Mouse (Mus musculus) CH12.LX (cell line): Measurements from ENCODE around the gene Dhx15. TPM values are rescaled to one million over a fixed set of nuclear protein-coding genes. Genes with fewer than 3 reads are reported as not detected.

ENCODE experiments used
- DNase-seq: peaks from one replicate; pipeline ENCODE4 v3.0.0-alpha.2; 2013; ENCODE audit errors: extremely low read depth
- H3K27ac ChIP-seq: 2 replicates; pipeline ENCODE4 v1.5.1; 2012; ENCODE audit warnings: low read depth, mild to moderate bottlenecking, control low read depth, moderate library complexity; ENCODE audit not compliant: insufficient read depth
- H3K27me3 ChIP-seq: replicated peaks from 2 replicates; pipeline ENCODE3; 2012; ENCODE audit warnings: inconsistent platforms
- H3K36me3 ChIP-seq, 2 experiments: replicated peaks in 1 of 2; 2 replicates each; pipeline versions ENCODE3 to v1.6.1; 2012; ENCODE audit warnings: inconsistent platforms in 1 of 2, low read length in 1 of 2, mild to moderate bottlenecking in 1 of 2, mixed read lengths in 1 of 2, moderate library complexity in 1 of 2; ENCODE audit not compliant: control insufficient read depth in 1 of 2, insufficient read depth in 1 of 2
- H3K4me1 ChIP-seq, 2 experiments: 2 replicates each; pipeline ENCODE4 v1.6.1; 2012; ENCODE audit warnings: inconsistent platforms in 1 of 2, moderate library complexity in 1 of 2; ENCODE audit not compliant: insufficient read depth in 2 of 2, control insufficient read depth in 1 of 2
- H3K4me2 ChIP-seq: 2 replicates; pipeline ENCODE4 v1.6.1; 2012; ENCODE audit warnings: low read depth, mild to moderate bottlenecking, control low read depth; ENCODE audit not compliant: poor library complexity, insufficient read depth, severe bottlenecking
- H3K4me3 ChIP-seq, 3 experiments: fragments of 150-350 bp in 1 of 3; sonication (generic) in 1 of 3; replicated peaks in 1 of 3; 2 replicates each; pipeline versions ENCODE3 to v1.5.1; 2011 to 2012; ENCODE audit warnings: low read depth in 2 of 3, low read length in 2 of 3, mild to moderate bottlenecking in 2 of 3, moderate library complexity in 2 of 3, control low read depth in 1 of 3, improper control_type of control experiment in 1 of 3, inconsistent platforms in 1 of 3, mixed read lengths in 1 of 3; ENCODE audit not compliant: poor library complexity in 1 of 3
- H3K79me2 ChIP-seq: replicated peaks from 2 replicates; pipeline ENCODE4 v1.6.1; 2012; ENCODE audit warnings: mild to moderate bottlenecking, moderate library complexity; ENCODE audit not compliant: control insufficient read depth, poor library complexity, insufficient read depth, severe bottlenecking; ENCODE audit errors: extremely low read depth
- H3K9ac ChIP-seq: 2 replicates; pipeline ENCODE4 v1.6.1; 2012; ENCODE audit warnings: low read depth, mild to moderate bottlenecking, control low read depth, moderate library complexity; ENCODE audit not compliant: insufficient read depth
- H3K9me3 ChIP-seq: replicated peaks from 2 replicates; pipeline ENCODE3; 2012; ENCODE audit warnings: low read length, inconsistent platforms, mixed read lengths
- BHLHE40 ChIP-seq: IDR thresholded peaks from 2 replicates; pipeline ENCODE4 v1.6.1; 2011; ENCODE audit warnings: mild to moderate bottlenecking, low read depth, low read length, improper control_type of control experiment
- CHD1 ChIP-seq: IDR thresholded peaks from 2 replicates; pipeline ENCODE4 v1.6.1; 2012; ENCODE audit warnings: low read depth, low read length, improper control_type of control experiment, inconsistent platforms
- CTCF ChIP-seq, 2 experiments: IDR thresholded peaks in 1 of 2; conservative IDR thresholded peaks in 1 of 2; 2 replicates each; pipeline ENCODE4 v1.5.1; 2011 to 2012; ENCODE audit warnings: low read depth in 2 of 2, low read length in 2 of 2, improper control_type of control experiment in 1 of 2, inconsistent platforms in 1 of 2, mild to moderate bottlenecking in 1 of 2, moderate library complexity in 1 of 2
- ELF1 ChIP-seq: IDR thresholded peaks from 2 replicates; pipeline ENCODE4 v1.6.1; 2014; ENCODE audit warnings: low read depth, mild to moderate bottlenecking, inconsistent platforms, low read length, improper control_type of control experiment
- ETS1 ChIP-seq: conservative IDR thresholded peaks from 2 replicates; pipeline ENCODE4 v1.6.1; 2012; ENCODE audit warnings: low read depth, mild to moderate bottlenecking, inconsistent platforms, low read length, improper control_type of control experiment, moderate library complexity
- JUN ChIP-seq: IDR thresholded peaks from 2 replicates; pipeline ENCODE4 v1.6.1; 2011; ENCODE audit warnings: low read depth, mild to moderate bottlenecking, low read length, improper control_type of control experiment, moderate library complexity; ENCODE audit not compliant: insufficient read depth
- JUND ChIP-seq: conservative IDR thresholded peaks from 2 replicates; pipeline ENCODE4 v1.6.1; 2011; ENCODE audit warnings: low read depth, low read length, improper control_type of control experiment
- KAT2A ChIP-seq: IDR thresholded peaks from 2 replicates; pipeline ENCODE4 v1.6.1; 2012; ENCODE audit warnings: low read length, improper control_type of control experiment, inconsistent platforms; ENCODE audit not compliant: insufficient replicate concordance
- MAFK ChIP-seq: IDR thresholded peaks from 2 replicates; pipeline ENCODE4 v1.6.1; 2011; ENCODE audit warnings: low read length, improper control_type of control experiment; ENCODE audit not compliant: insufficient replicate concordance
- MEF2A ChIP-seq: IDR thresholded peaks from 2 replicates; pipeline ENCODE4 v1.6.1; 2014; ENCODE audit warnings: low read depth, mild to moderate bottlenecking, inconsistent platforms, low read length, improper control_type of control experiment, borderline replicate concordance
- NELFE ChIP-seq: IDR thresholded peaks from 2 replicates; pipeline ENCODE4 v1.6.1; 2011; ENCODE audit warnings: low read depth, low read length, improper control_type of control experiment
- POLR2AphosphoS2 ChIP-seq: IDR thresholded peaks from 2 replicates; pipeline ENCODE4 v1.6.1; 2011; ENCODE audit warnings: low read depth, low read length, improper control_type of control experiment
- RAD21 ChIP-seq: IDR thresholded peaks from 2 replicates; pipeline ENCODE4 v1.6.1; 2011; ENCODE audit warnings: low read depth, mild to moderate bottlenecking, low read length, improper control_type of control experiment, moderate library complexity
- SIN3A ChIP-seq: IDR thresholded peaks from 2 replicates; pipeline ENCODE4 v1.6.1; 2012; ENCODE audit warnings: low read length, improper control_type of control experiment, inconsistent platforms
- SMC3 ChIP-seq: IDR thresholded peaks from 2 replicates; pipeline ENCODE4 v1.6.1; 2011; ENCODE audit warnings: low read depth, low read length, improper control_type of control experiment
- TCF12 ChIP-seq: IDR thresholded peaks from 2 replicates; pipeline ENCODE4 v1.6.1; 2014; ENCODE audit warnings: low read depth, mild to moderate bottlenecking, inconsistent platforms, low read length, improper control_type of control experiment
- UBTF ChIP-seq: IDR thresholded peaks from 2 replicates; pipeline ENCODE4 v1.6.1; 2012; ENCODE audit warnings: low read depth, mild to moderate bottlenecking, inconsistent platforms, low read length, improper control_type of control experiment, moderate library complexity
- USF2 ChIP-seq: conservative IDR thresholded peaks from 2 replicates; pipeline ENCODE4 v1.6.1; 2011; ENCODE audit warnings: low read depth, low read length, improper control_type of control experiment
- ZKSCAN1 ChIP-seq: IDR thresholded peaks from 2 replicates; pipeline ENCODE4 v1.6.1; 2012; ENCODE audit warnings: low read depth, inconsistent platforms, low read length, improper control_type of control experiment, borderline replicate concordance
- ZNF384 ChIP-seq: IDR thresholded peaks from 2 replicates; pipeline ENCODE4 v1.6.1; 2012; ENCODE audit warnings: low read depth, low read length, improper control_type of control experiment, inconsistent platforms
- dilution Hi-C: fragments of 300-500 bp; cut with MboI; formaldehyde crosslinking; loops from 2 replicates; pipeline ENCODE4 v1.14.3; 2020; ENCODE audit warnings: low sequenced_read_pairs; ENCODE audit not compliant: extremely low pct_unique_long_range_greater_than_20kb, extremely low pct_ligation_motif_present
- in situ Hi-C: fragments of 300-500 bp; cut with MboI; formaldehyde crosslinking; loops from 3 replicates; pipeline ENCODE4 v1.14.3; 2019; ENCODE audit warnings: low sequenced_read_pairs, low pct_ligation_motif_present, low pct_unique_long_range_greater_than_20kb, mixed read lengths
- polyA plus RNA-seq: library from polyadenylated mRNA; unstranded; fragments of >175 nt; gene quantifications from 2 replicates; pipeline ENCODE4 v1.2.1, GENCODE M21; 2012; ENCODE audit warnings: low read depth; ENCODE audit not compliant: insufficient read length
- total RNA-seq, 2 experiments: library from RNA; depleted of rRNA; stranded (reverse); fragments of 300-350 nt in 1 of 2; fragments of >200 nt in 1 of 2; gene quantifications; 2 replicates each; pipeline ENCODE4 v1.2.3; 2012 to 2014

The Dhx15 gene
- total and polyA plus RNA-seq, 3 experiments = 101 to 355 (median 287) TPM

- peaks cover 8 to 34% of the 10 kb centered on the region in 2 experiments for H3K4me1 ChIP-seq
- no peaks in the 10 kb centered on the region for H3K9me3 ChIP-seq
- TF ChIP-seq MAFK (no peak), UBTF (0 out of 2 replicates have a peak, but pooled peaks have one; percentile 54), ETS1 (peak; percentile 23; the same call in 1 of the 2 replicates), ELF1 (no peak)
- in situ Hi-C loops = no loop called here
- no peak overlapping the region for H3K9ac ChIP-seq
- H3K36me3 ChIP-seq = no peaks in the 10 kb centered on the region
- H3K4me2 ChIP-seq = no peak overlapping the region
- no peak overlapping the region for H3K4me3 ChIP-seq
- no peak overlapping the region for H3K27ac ChIP-seq
- DNase-seq = peak; percentile 80
- no peaks in the 10 kb centered on the region for H3K27me3 ChIP-seq
- dilution Hi-C loops = no loop called here
- H3K79me2 ChIP-seq = no peaks in the 10 kb centered on the region
Measured at GRCm38 (mm10) chr5:52126263-52126662, 64.1 kb downstream of the Dhx15 start.

DNA sequence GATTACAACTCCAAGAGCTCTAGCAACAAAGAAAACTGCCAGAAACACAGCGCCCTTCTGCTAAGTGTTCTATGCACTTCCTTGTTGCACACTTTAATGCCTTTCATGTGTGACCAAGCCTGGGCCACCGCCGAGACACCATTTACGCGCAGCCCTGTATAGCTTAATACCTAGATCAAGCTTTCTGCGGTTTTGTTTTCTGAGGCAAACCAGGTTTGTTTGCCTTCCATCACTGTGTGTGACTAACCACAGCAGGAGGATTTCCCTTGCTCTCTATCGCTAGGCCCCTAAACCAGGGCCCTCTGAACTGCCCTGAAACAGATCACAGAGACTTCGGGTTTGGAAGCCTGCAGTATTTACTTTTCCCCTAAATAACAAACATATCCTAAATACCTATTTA is 64.5 kb downstream of the Dhx15 start:
- peak; percentile 13 for DNase-seq
- H3K27me3 ChIP-seq = no peaks in the 10 kb centered on the region
- in situ Hi-C loops = no loop called here
- H3K27ac ChIP-seq = no peak overlapping the region
- H3K4me2 ChIP-seq = no peak overlapping the region
- H3K4me1 ChIP-seq = peaks cover 8 to 34% of the 10 kb centered on the region in 2 experiments
- H3K9me3 ChIP-seq = no peaks in the 10 kb centered on the region
- H3K4me3 ChIP-seq = no peak overlapping the region
- no peaks in the 10 kb centered on the region for H3K79me2 ChIP-seq
- no peaks in the 10 kb centered on the region for H3K36me3 ChIP-seq
- dilution Hi-C loops = no loop called here
- TF ChIP-seq MEF2A (no peak), NELFE (no peak), UBTF (no peak), TCF12 (no peak), MAFK (no peak), BHLHE40 (no peak), CHD1 (no peak), JUND (no peak), SIN3A (no peak), CTCF (conservative IDR thresholded peaks at IDR 0.05 in 1 of 2, IDR thresholded peaks at IDR 0.05 in 1 of 2; ENCODE audit: low read depth in 2 of 2, low read length in 2 of 2) (no peak), RAD21 (no peak), JUN (no peak), POLR2AphosphoS2 (no peak), KAT2A (no peak), ETS1 (no peak), ZNF384 (no peak), ZKSCAN1 (no peak), SMC3 (no peak), USF2 (no peak)
- no peak overlapping the region for H3K9ac ChIP-seq
